Mouse (Mus musculus): ENCODE data around the gene Gm37419.

The Gm37419 gene

DNA sequence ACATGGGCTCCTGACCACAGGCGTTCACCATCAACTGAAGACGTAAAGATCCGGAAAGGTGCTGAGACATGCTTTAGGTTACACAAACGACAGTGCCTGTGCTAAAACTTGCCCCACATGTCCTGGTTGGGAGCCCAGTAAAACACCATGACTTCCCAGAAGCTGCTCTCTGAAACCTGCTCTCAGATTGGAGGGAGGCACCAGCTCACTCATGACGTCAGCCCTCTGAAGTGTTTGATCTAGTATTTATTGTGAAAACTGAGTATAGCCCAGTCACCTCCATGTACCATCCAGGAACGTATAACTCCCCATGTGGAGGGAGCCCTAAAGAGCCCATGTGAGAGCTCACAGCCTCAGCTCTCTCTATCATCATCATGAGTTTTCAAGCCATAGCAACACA lies 9.6 kb downstream of the Gm37419 start:
- DNase-seq = no peak

DNA sequence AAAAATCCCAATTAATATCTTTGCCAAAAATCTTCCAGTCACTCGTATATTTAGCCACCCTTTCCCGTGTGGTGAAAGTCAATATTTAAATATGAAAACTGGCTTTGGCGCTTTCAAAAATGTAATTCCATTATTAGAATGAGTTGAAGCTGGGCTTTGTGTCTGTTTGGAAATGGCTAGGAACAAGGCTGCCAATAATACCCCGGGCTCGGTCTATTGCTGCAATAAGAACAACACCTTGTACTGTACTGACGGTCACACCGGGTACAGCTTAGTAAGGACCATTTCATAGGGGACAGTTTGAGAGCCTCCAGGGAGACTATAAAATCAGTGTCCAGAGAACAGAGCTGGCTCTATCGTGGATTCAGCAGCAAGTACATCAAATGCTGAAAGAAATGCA lies 17.6 kb downstream of the Gm37419 start:
- no peak for DNase-seq

GRCm38 (mm10) chr16:24009891-24010290 lies 21.6 kb downstream of the Gm37419 start:
- no peak for DNase-seq

DNA sequence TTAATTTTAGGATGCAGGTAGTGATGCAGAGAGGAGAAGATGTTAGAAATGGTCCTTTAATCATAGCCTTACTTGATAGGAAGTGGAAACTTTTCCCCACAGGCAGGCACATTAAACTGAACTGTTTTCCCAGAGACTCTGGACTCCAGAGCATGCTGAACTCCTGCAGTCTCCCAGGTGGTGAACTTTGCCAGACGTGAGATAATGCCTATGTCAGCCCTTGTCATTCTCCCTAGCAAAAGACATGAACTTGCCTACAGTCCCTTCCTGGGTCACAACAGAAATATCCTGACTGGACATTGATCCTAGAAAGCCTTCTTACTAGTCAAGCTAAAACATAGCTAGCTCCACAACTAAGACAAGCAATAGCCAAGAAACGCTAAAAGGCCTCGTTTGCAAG lies 23.0 kb downstream of the Gm37419 start:
- DNase-seq = no peak

DNA sequence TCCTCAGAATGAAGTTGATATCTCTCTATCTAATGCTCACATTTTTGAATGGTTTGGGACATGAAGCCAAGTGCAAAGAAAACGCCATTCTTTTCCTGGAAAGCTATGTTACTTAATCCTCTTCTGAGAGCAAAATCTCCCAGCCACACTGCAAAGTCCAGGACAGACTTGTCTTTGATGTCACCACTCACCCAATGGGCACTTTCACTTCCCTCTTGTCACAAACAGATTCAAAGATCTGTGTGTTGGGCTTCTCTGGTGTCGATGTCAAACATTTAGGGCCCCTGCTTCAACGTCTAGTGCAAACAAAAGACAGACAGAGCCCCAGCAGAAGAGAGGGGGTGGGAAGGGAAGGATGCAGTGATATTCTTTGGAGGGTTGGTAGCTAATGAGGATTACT lies 23.8 kb downstream of the Gm37419 start:
- no peak for DNase-seq

- DNase-seq = no peak
Observed at GRCm38 (mm10) chr16:24014378-24014777, 26.1 kb downstream of the Gm37419 start.

- DNase-seq = no peak
Observed at GRCm38 (mm10) chr16:24016273-24016672, 28.0 kb downstream of the Gm37419 start.

DNA sequence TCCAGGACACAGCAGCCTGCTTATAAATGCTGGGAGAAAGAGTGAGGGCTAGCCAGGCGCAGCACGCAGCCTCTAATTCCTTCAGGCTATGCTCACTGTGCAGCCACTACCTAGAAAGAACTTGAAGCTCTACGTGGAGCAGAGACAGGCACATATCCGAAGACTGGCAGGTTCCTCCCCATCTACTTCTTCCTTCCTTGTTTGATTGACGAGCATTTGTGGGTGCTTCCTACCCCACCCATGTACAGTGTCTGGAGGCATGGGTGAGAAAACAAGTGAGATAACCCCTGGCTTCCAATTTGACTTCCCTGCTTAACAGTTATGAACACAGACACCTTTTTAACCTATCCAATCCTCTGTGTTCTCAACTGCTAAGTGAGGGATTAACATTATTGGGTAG lies 28.5 kb downstream of the Gm37419 start:
- DNase-seq = no peak

GRCm38 (mm10) chr16:24021722-24022121 lies 33.4 kb downstream of the Gm37419 start:
- no peak for DNase-seq

GRCm38 (mm10) chr16:24022605-24023004 lies 34.3 kb downstream of the Gm37419 start:
- DNase-seq = no peak

GRCm38 (mm10) chr16:24025442-24025841 lies 37.2 kb downstream of the Gm37419 start:
- DNase-seq = no peak

DNA sequence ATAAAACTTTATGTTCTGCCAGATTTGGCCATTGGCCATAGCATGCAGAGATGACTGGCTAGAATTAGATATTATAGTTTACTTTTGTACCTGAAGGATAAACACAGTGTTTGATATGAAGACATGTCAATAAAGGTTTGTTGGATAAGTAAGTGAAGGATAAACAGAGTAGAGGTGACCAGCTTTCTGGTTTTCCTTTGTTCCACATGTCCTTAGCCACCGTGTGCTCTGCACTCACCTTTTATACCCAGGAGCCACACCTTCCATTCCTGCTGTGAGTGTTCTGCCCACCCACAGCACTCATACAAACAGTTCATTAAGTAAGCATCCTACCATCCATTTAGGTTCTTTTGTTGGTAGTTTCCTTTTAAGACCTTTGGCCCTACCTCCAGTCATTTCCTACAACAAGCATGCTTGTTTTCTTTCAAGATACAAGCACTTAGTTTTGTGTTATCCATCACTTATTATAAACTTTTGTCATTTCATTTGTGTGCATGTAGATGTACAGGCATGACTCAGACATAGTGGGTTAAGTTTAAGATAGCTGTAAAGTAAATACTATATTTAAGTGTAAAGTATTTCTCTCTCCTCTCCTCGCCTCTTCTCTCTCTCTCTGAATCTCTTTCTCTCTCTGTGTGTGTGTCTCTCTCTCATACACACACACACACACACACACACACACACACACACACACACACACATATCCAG lies 41.8 kb downstream of the Gm37419 start:
- DNase-seq = no peak

GRCm38 (mm10) chr16:24033259-24033658 lies 45.0 kb downstream of the Gm37419 start:
- DNase-seq = no peak

DNA sequence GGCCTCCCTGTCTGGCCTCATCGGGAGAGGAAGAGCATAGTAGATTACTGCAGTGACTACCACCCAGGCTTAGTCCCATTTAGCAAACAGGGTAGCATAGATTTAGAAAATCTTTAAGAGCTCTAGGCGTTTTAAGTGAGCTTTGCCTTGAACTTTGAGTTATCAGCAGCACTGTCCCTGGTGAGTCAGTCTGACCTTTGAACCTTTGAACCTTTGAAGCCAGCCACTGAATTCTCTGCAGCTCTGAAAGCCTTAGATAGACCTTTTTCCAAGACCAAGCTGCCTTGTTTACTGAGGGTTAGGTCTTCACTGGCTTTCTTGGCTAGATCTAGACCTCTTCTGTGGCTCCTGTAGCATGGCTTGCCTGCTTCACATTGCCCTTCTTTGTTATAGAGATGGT lies 46.2 kb downstream of the Gm37419 start:
- DNase-seq = no peak

- DNase-seq = no peak
Observed at GRCm38 (mm10) chr16:24035767-24036166, 47.5 kb downstream of the Gm37419 start.

- no peak for DNase-seq
Observed at GRCm38 (mm10) chr16:24036398-24036797, 48.1 kb downstream of the Gm37419 start.
